Mouse (Mus musculus) megakaryocyte, embryonic 14.5 days (primary cell): ENCODE data around the gene Vim.

ENCODE experiments used
- FLI1 ChIP-seq: IDR thresholded peaks from 2 replicates; pipeline ENCODE4 v1.6.1; 2012; ENCODE audit warnings: low read length, inconsistent platforms, mixed read lengths
- GATA1 ChIP-seq: IDR thresholded peaks from 3 replicates; pipeline ENCODE4 v1.6.1; 2012; ENCODE audit warnings: mixed read lengths, low read length, inconsistent platforms, borderline replicate concordance

DNA sequence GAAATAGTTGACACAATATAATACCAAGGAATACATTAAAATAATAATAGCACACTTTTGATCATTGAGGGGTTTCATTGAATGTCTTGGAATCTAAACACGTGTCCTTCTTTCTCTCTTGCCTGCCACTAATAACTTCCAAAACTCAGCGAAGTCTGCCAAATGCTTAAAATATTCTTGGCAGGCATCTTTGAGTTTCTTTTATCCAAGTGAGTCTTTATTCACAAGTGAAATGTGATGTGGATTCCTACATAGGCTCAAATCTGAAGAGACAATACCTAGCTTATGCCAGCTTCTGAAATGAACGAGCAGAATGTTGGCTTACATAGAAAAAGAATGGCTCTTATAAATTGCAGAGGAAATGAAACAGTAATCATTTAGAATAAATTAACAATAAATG, 25.0 kb upstream of the Vim start:
- TF ChIP-seq GATA1, result no peak
- no peak for TF ChIP-seq FLI1
